Mouse (Mus musculus): Measurements from ENCODE around the gene Ndufv3.

DNA sequence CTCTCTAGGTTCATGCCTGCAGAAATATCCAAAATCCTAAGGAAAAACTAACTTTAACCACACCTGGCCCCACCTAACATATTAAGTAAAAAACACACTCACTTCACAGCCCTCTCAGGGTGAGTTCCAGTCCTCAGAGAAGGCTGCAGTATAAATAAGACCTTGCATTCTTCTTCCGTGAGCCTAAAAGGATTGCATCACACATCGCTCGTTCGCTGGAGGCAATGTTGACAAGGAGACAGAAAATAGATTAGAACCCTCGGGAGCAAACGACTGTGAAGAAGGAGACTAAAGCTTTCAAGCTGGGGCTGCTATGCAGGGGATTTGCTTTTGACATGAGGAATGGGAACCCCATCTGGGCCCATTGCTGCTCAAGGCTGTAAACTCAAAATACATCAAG is 23.7 kb downstream of the Ndufv3 start:
- no peak for TF ChIP-seq CTCF (IDR thresholded peaks at IDR 0.05; ENCODE audit: low read depth, low read length)
- TF ChIP-seq POLR2A (IDR thresholded peaks at IDR 0.05; ENCODE audit: extremely low read depth, insufficient read depth, low read length), result no peak
